Mouse (Mus musculus) CH12.LX (cell line): ENCODE measurements at regions not wholly inside any gene's neighbourhood (a gene's known extent, or its start where the extent isn't known, plus 50 kb on each side); places are given as distances from the start of the nearest gene placed in this dataset.

Experiments used
- DNase-seq: peaks from one replicate; pipeline ENCODE4 v3.0.0-alpha.2; 2013; ENCODE audit errors: extremely low read depth
- H3K27ac ChIP-seq: 2 replicates; pipeline ENCODE4 v1.5.1; 2012; ENCODE audit warnings: low read depth, mild to moderate bottlenecking, control low read depth, moderate library complexity; ENCODE audit not compliant: insufficient read depth
- H3K27me3 ChIP-seq: replicated peaks from 2 replicates; pipeline ENCODE3; 2012; ENCODE audit warnings: inconsistent platforms
- H3K36me3 ChIP-seq, 2 experiments: replicated peaks in 1 of 2; 2 replicates each; pipeline versions ENCODE3 to v1.6.1; 2012; ENCODE audit warnings: inconsistent platforms in 1 of 2, low read length in 1 of 2, mild to moderate bottlenecking in 1 of 2, mixed read lengths in 1 of 2, moderate library complexity in 1 of 2; ENCODE audit not compliant: control insufficient read depth in 1 of 2, insufficient read depth in 1 of 2
- H3K4me1 ChIP-seq, 2 experiments: 2 replicates each; pipeline ENCODE4 v1.6.1; 2012; ENCODE audit warnings: inconsistent platforms in 1 of 2, moderate library complexity in 1 of 2; ENCODE audit not compliant: insufficient read depth in 2 of 2, control insufficient read depth in 1 of 2
- H3K4me2 ChIP-seq: 2 replicates; pipeline ENCODE4 v1.6.1; 2012; ENCODE audit warnings: low read depth, mild to moderate bottlenecking, control low read depth; ENCODE audit not compliant: poor library complexity, insufficient read depth, severe bottlenecking
- H3K4me3 ChIP-seq, 3 experiments: fragments of 150-350 bp in 1 of 3; sonication (generic) in 1 of 3; replicated peaks in 1 of 3; 2 replicates each; pipeline versions ENCODE3 to v1.5.1; 2011 to 2012; ENCODE audit warnings: low read depth in 2 of 3, low read length in 2 of 3, mild to moderate bottlenecking in 2 of 3, moderate library complexity in 2 of 3, control low read depth in 1 of 3, improper control_type of control experiment in 1 of 3, inconsistent platforms in 1 of 3, mixed read lengths in 1 of 3; ENCODE audit not compliant: poor library complexity in 1 of 3
- H3K79me2 ChIP-seq: replicated peaks from 2 replicates; pipeline ENCODE4 v1.6.1; 2012; ENCODE audit warnings: mild to moderate bottlenecking, moderate library complexity; ENCODE audit not compliant: control insufficient read depth, poor library complexity, insufficient read depth, severe bottlenecking; ENCODE audit errors: extremely low read depth
- H3K9ac ChIP-seq: 2 replicates; pipeline ENCODE4 v1.6.1; 2012; ENCODE audit warnings: low read depth, mild to moderate bottlenecking, control low read depth, moderate library complexity; ENCODE audit not compliant: insufficient read depth
- H3K9me3 ChIP-seq: replicated peaks from 2 replicates; pipeline ENCODE3; 2012; ENCODE audit warnings: low read length, inconsistent platforms, mixed read lengths
- BHLHE40 ChIP-seq: IDR thresholded peaks from 2 replicates; pipeline ENCODE4 v1.6.1; 2011; ENCODE audit warnings: mild to moderate bottlenecking, low read depth, low read length, improper control_type of control experiment
- CHD1 ChIP-seq: IDR thresholded peaks from 2 replicates; pipeline ENCODE4 v1.6.1; 2012; ENCODE audit warnings: low read depth, low read length, improper control_type of control experiment, inconsistent platforms
- CHD2 ChIP-seq: IDR thresholded peaks from 2 replicates; pipeline ENCODE4 v1.6.1; 2011; ENCODE audit warnings: low read length, improper control_type of control experiment
- CTCF ChIP-seq, 2 experiments: IDR thresholded peaks in 1 of 2; conservative IDR thresholded peaks in 1 of 2; 2 replicates each; pipeline ENCODE4 v1.5.1; 2011 to 2012; ENCODE audit warnings: low read depth in 2 of 2, low read length in 2 of 2, improper control_type of control experiment in 1 of 2, inconsistent platforms in 1 of 2, mild to moderate bottlenecking in 1 of 2, moderate library complexity in 1 of 2
- ELF1 ChIP-seq: IDR thresholded peaks from 2 replicates; pipeline ENCODE4 v1.6.1; 2014; ENCODE audit warnings: low read depth, mild to moderate bottlenecking, inconsistent platforms, low read length, improper control_type of control experiment
- EP300 ChIP-seq: IDR thresholded peaks from 2 replicates; pipeline ENCODE4 v1.6.1; 2011; ENCODE audit warnings: low read length, improper control_type of control experiment
- GABPA ChIP-seq: IDR thresholded peaks from 2 replicates; pipeline ENCODE4 v1.6.1; 2012; ENCODE audit warnings: low read depth, low read length, improper control_type of control experiment, inconsistent platforms; ENCODE audit not compliant: insufficient replicate concordance
- JUN ChIP-seq: IDR thresholded peaks from 2 replicates; pipeline ENCODE4 v1.6.1; 2011; ENCODE audit warnings: low read depth, mild to moderate bottlenecking, low read length, improper control_type of control experiment, moderate library complexity; ENCODE audit not compliant: insufficient read depth
- JUND ChIP-seq: conservative IDR thresholded peaks from 2 replicates; pipeline ENCODE4 v1.6.1; 2011; ENCODE audit warnings: low read depth, low read length, improper control_type of control experiment
- MAZ ChIP-seq: IDR thresholded peaks from 2 replicates; pipeline ENCODE4 v1.6.1; 2012; ENCODE audit warnings: low read depth, mild to moderate bottlenecking, inconsistent platforms, low read length, improper control_type of control experiment, moderate library complexity
- MEF2A ChIP-seq: IDR thresholded peaks from 2 replicates; pipeline ENCODE4 v1.6.1; 2014; ENCODE audit warnings: low read depth, mild to moderate bottlenecking, inconsistent platforms, low read length, improper control_type of control experiment, borderline replicate concordance
- MXI1 ChIP-seq: IDR thresholded peaks from 2 replicates; pipeline ENCODE4 v1.6.1; 2011; ENCODE audit warnings: mild to moderate bottlenecking, low read depth, low read length, improper control_type of control experiment
- MYC ChIP-seq: IDR thresholded peaks from 2 replicates; pipeline ENCODE4 v1.6.1; 2011; ENCODE audit warnings: low read depth, mild to moderate bottlenecking, improper control_type of control experiment, low read length
- NELFE ChIP-seq: IDR thresholded peaks from 2 replicates; pipeline ENCODE4 v1.6.1; 2011; ENCODE audit warnings: low read depth, low read length, improper control_type of control experiment
- NRF1 ChIP-seq: IDR thresholded peaks from 2 replicates; pipeline ENCODE4 v1.6.1; 2014; ENCODE audit warnings: low read depth, mild to moderate bottlenecking, inconsistent platforms, low read length, improper control_type of control experiment, moderate library complexity
- PAX5 ChIP-seq: IDR thresholded peaks from 2 replicates; pipeline ENCODE4 v1.6.1; 2012; ENCODE audit warnings: low read length, inconsistent platforms, mixed read lengths
- POLR2A ChIP-seq: IDR thresholded peaks from 2 replicates; pipeline ENCODE4 v1.6.1; 2011; ENCODE audit warnings: low read depth, mild to moderate bottlenecking, improper control_type of control experiment, low read length
- POLR2AphosphoS2 ChIP-seq: IDR thresholded peaks from 2 replicates; pipeline ENCODE4 v1.6.1; 2011; ENCODE audit warnings: low read depth, low read length, improper control_type of control experiment
- RAD21 ChIP-seq: IDR thresholded peaks from 2 replicates; pipeline ENCODE4 v1.6.1; 2011; ENCODE audit warnings: low read depth, mild to moderate bottlenecking, low read length, improper control_type of control experiment, moderate library complexity
- SIN3A ChIP-seq: IDR thresholded peaks from 2 replicates; pipeline ENCODE4 v1.6.1; 2012; ENCODE audit warnings: low read length, improper control_type of control experiment, inconsistent platforms
- TBP ChIP-seq: conservative IDR thresholded peaks from 2 replicates; pipeline ENCODE4 v1.6.1; 2011; ENCODE audit warnings: low read depth, low read length, improper control_type of control experiment
- TCF12 ChIP-seq: IDR thresholded peaks from 2 replicates; pipeline ENCODE4 v1.6.1; 2014; ENCODE audit warnings: low read depth, mild to moderate bottlenecking, inconsistent platforms, low read length, improper control_type of control experiment
- UBTF ChIP-seq: IDR thresholded peaks from 2 replicates; pipeline ENCODE4 v1.6.1; 2012; ENCODE audit warnings: low read depth, mild to moderate bottlenecking, inconsistent platforms, low read length, improper control_type of control experiment, moderate library complexity
- USF1 ChIP-seq: IDR thresholded peaks from 2 replicates; pipeline ENCODE4 v1.6.1; 2014; ENCODE audit warnings: low read depth, mild to moderate bottlenecking, inconsistent platforms, low read length, improper control_type of control experiment
- USF2 ChIP-seq: conservative IDR thresholded peaks from 2 replicates; pipeline ENCODE4 v1.6.1; 2011; ENCODE audit warnings: low read depth, low read length, improper control_type of control experiment
- ZC3H11A ChIP-seq: IDR thresholded peaks from 2 replicates; pipeline ENCODE4 v1.6.1; 2012; ENCODE audit warnings: low read depth, mild to moderate bottlenecking, inconsistent platforms, low read length, improper control_type of control experiment
- ZMIZ1 ChIP-seq: IDR thresholded peaks from 2 replicates; pipeline ENCODE4 v1.6.1; 2012; ENCODE audit warnings: low read depth, mild to moderate bottlenecking, inconsistent platforms, low read length, improper control_type of control experiment
- ZNF384 ChIP-seq: IDR thresholded peaks from 2 replicates; pipeline ENCODE4 v1.6.1; 2012; ENCODE audit warnings: low read depth, low read length, improper control_type of control experiment, inconsistent platforms
- dilution Hi-C: fragments of 300-500 bp; cut with MboI; formaldehyde crosslinking; loops from 2 replicates; pipeline ENCODE4 v1.14.3; 2020; ENCODE audit warnings: low sequenced_read_pairs; ENCODE audit not compliant: extremely low pct_unique_long_range_greater_than_20kb, extremely low pct_ligation_motif_present
- in situ Hi-C: fragments of 300-500 bp; cut with MboI; formaldehyde crosslinking; loops from 3 replicates; pipeline ENCODE4 v1.14.3; 2019; ENCODE audit warnings: low sequenced_read_pairs, low pct_ligation_motif_present, low pct_unique_long_range_greater_than_20kb, mixed read lengths

DNA sequence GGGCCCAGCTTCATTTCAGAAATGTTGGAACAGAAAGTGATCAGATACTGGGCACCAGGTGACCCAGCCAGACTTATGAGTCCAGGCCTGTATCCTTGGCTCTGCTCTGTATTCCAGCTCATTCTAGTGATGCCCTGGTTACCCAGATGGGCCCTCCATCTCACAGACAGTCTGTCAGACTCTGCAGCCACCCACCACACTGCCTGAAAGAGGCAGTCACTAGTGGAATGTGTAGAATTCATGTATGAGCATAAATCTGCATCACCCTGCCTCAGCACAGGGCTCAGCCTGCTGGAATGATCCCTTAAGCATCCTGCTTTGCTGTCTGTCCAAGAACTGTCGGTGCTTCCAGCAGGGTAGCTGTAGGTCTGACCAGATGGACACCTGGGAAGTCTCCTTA lies 51.8 kb upstream of the Nectin1 start:
- Histone ChIP-seq H3K4me2 (no peak overlapping the region), H3K4me1 (peaks cover 3 to 9% of the 10 kb centered on the region in 2 experiments; a peak in 3 of 4 replicates), H3K27me3 (peaks cover 81% of the 10 kb centered on the region), H3K36me3 (no peaks in the 10 kb centered on the region), H3K79me2 (no peaks in the 10 kb centered on the region), H3K9ac (no peak overlapping the region), H3K9me3 (peaks cover 3% of the 10 kb centered on the region), H3K27ac (no peak overlapping the region), H3K4me3 (no peak overlapping the region)
- no peak for TF ChIP-seq NELFE
- TF ChIP-seq PAX5, result no peak
- TF ChIP-seq MYC, result no peak
- TF ChIP-seq MAZ, result no peak
- no peak for TF ChIP-seq CHD1
- TF ChIP-seq TBP, result no peak
- TF ChIP-seq SIN3A, result no peak
- no peak for TF ChIP-seq ZMIZ1
- TF ChIP-seq CHD2, result no peak
- TF ChIP-seq TCF12, result no peak
- TF ChIP-seq ZNF384, result no peak
- TF ChIP-seq POLR2A, result no peak
- TF ChIP-seq RAD21, result no peak
- no peak for TF ChIP-seq MXI1
- no peak for TF ChIP-seq BHLHE40
- no peak for TF ChIP-seq JUN
- TF ChIP-seq MEF2A, result no peak
- TF ChIP-seq USF2, result no peak
- TF ChIP-seq EP300, result no peak
- no peak for DNase-seq
- in situ Hi-C loops, result no loop called here
- dilution Hi-C loops, result no loop called here

DNA sequence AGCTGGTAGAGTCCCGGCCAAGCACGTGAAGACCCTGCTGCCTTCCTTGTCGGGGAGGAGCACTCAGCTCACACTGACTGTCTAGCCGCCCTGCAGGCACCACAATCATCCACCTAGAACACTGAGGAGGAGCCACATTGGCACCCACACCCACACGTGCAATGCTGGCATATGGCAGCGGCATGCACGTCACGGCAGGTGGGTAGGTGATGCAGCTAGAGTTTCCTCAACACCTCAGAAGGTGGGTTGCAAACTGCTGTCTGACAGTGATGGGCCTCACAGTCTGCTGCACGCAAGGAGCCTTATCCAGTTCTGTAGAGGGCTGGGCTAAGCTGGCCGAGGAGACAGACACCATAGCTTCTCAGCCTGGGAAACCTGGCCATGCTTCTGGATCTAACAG lies 51.2 kb upstream of the Nectin1 start:
- H3K36me3 ChIP-seq, result no peaks in the 10 kb centered on the region
- no peak overlapping the region for H3K4me3 ChIP-seq
- dilution Hi-C loops, result no loop called here
- H3K79me2 ChIP-seq, result no peaks in the 10 kb centered on the region
- peaks cover 3 to 9% of the 10 kb centered on the region in 2 experiments; a peak in 3 of 4 replicates for H3K4me1 ChIP-seq
- no peak for DNase-seq
- no peak overlapping the region for H3K9ac ChIP-seq
- H3K9me3 ChIP-seq, result peaks cover 3% of the 10 kb centered on the region
- in situ Hi-C loops, result no loop called here
- H3K27ac ChIP-seq, result no peak overlapping the region
- no peak overlapping the region for H3K4me2 ChIP-seq
- peaks cover 76% of the 10 kb centered on the region for H3K27me3 ChIP-seq
- TF ChIP-seq GABPA (no peak), JUND (no peak), ELF1 (no peak), ZNF384 (no peak), USF1 (no peak), NELFE (no peak), NRF1 (no peak), CHD2 (no peak), ZC3H11A (no peak), MAZ (no peak), CTCF (conservative IDR thresholded peaks at IDR 0.05 in 1 of 2, IDR thresholded peaks at IDR 0.05 in 1 of 2; ENCODE audit: low read depth in 2 of 2, low read length in 2 of 2) (no peak), CHD1 (no peak), BHLHE40 (no peak), UBTF (no peak), POLR2AphosphoS2 (no peak)
